Mouse (Mus musculus) limb, embryonic 11.5 days (tissue): Measurements from ENCODE around the gene Faxc. TPM values are rescaled to one million over a fixed set of nuclear protein-coding genes. Genes with fewer than 3 reads are reported as not detected.

ENCODE experiments used
- ATAC-seq: fragments of 200-750 bp; cut with Nextera tagmentation; 2 replicates; pipeline ENCODE4 v1.8.0; 2017; ENCODE audit warnings: low read depth; ENCODE audit not compliant: insufficient number of reproducible peaks, low FRiP score, low TSS enrichment
- DNase-seq: peaks from one replicate; pipeline ENCODE4 v3.0.0-alpha.2; 2015; ENCODE audit warnings: low spot score
- H3K27ac ChIP-seq: fragments of 300-500 bp; sonication (generic); replicated peaks from 2 replicates; pipeline ENCODE4 v1.5.1; 2014; ENCODE audit warnings: low read depth, mild to moderate bottlenecking, low read length
- H3K27me3 ChIP-seq: fragments of 300-500 bp; sonication (generic); 2 replicates; pipeline ENCODE4 v1.6.1; 2014; ENCODE audit warnings: mild to moderate bottlenecking, low read length, mixed read lengths; ENCODE audit not compliant: control insufficient read depth, insufficient read depth
- H3K36me3 ChIP-seq: fragments of 300-500 bp; sonication (generic); 2 replicates; pipeline ENCODE4 v1.6.1; 2014; ENCODE audit warnings: mild to moderate bottlenecking, low read length, moderate library complexity, mixed read lengths; ENCODE audit not compliant: control insufficient read depth, insufficient read depth
- H3K4me1 ChIP-seq: fragments of 300-500 bp; sonication (generic); 2 replicates; pipeline ENCODE4 v1.6.1; 2014; ENCODE audit warnings: low read length, mixed read lengths; ENCODE audit not compliant: control insufficient read depth, insufficient read depth
- H3K4me2 ChIP-seq: fragments of 300-500 bp; sonication (generic); 2 replicates; pipeline ENCODE4 v1.6.1; 2014; ENCODE audit warnings: low read depth, mild to moderate bottlenecking, moderate library complexity; ENCODE audit not compliant: severe bottlenecking
- H3K4me3 ChIP-seq: fragments of 300-500 bp; sonication (generic); 2 replicates; pipeline ENCODE4 v1.5.1; 2014; ENCODE audit warnings: low read depth, low read length
- H3K9ac ChIP-seq: fragments of 300-500 bp; sonication (generic); 2 replicates; pipeline ENCODE4 v1.6.1; 2014; ENCODE audit warnings: mild to moderate bottlenecking, low read length
- H3K9me3 ChIP-seq: fragments of 300-500 bp; sonication (generic); 2 replicates; pipeline ENCODE4 v1.6.1; 2016; ENCODE audit warnings: low read length; ENCODE audit not compliant: control insufficient read depth
- WGBS: fragments of 180-500 bp; shearing (Covaris S2); extraction: QIAGEN DNeasy Blood & Tissue Kit; methylation state at CpG from one replicate; pipeline ENCODE4 v1.1.7; 2014; 5-methylcytosine and 5-hydroxymethylcytosine counted together
- polyA plus RNA-seq: library from polyadenylated mRNA; unstranded; fragments of >200 nt; fragmentation: Nextera tagmentation; extraction: Ambion mirVana; gene quantifications from 2 replicates; pipeline ENCODE4 v1.2.1, GENCODE M21; 2014

Gene Faxc
- 11.3 and 14.9 TPM in 2 replicates for polyA plus RNA-seq

GRCm38 (mm10) chr4:21930971-21931771 lies at the start of gene Faxc:
Faxc (plus strand) TSS chr4:21931329.
- H3K9ac ChIP-seq = peak within 1 kb of the TSS; percentile 97
- H3K36me3 ChIP-seq = no peaks in the 10 kb centered on the region
- DNase-seq = peak; percentile 78
- H3K27me3 ChIP-seq = no peaks in the 10 kb centered on the region
- ATAC-seq = peak; percentile 85
- H3K4me1 ChIP-seq = no peaks in the 10 kb centered on the region
- peak within 1 kb of the TSS; percentile 73 for H3K27ac ChIP-seq
- under 1% methylated on average over 83 of the region's 83 CpGs for WGBS
- H3K9me3 ChIP-seq = no peaks in the 10 kb centered on the region
- peak within 1 kb of the TSS; percentile 67 for H3K4me2 ChIP-seq
- H3K4me3 ChIP-seq = peak within 1 kb of the TSS; percentile 68

- Histone ChIP-seq H3K4me3 (no peak overlapping the region), H3K4me2 (no peak overlapping the region), H3K4me1 (no peaks in the 10 kb centered on the region), H3K27ac (no peak overlapping the region), H3K36me3 (no peaks in the 10 kb centered on the region), H3K27me3 (no peaks in the 10 kb centered on the region), H3K9me3 (no peaks in the 10 kb centered on the region), H3K9ac (no peak overlapping the region)
- DNase-seq = no peak
- ATAC-seq = no peak
- WGBS = 91% methylated on average over 6 of the region's 6 CpGs
Measured at GRCm38 (mm10) chr4:21882806-21883205, 48.3 kb upstream of the Faxc start.

DNA sequence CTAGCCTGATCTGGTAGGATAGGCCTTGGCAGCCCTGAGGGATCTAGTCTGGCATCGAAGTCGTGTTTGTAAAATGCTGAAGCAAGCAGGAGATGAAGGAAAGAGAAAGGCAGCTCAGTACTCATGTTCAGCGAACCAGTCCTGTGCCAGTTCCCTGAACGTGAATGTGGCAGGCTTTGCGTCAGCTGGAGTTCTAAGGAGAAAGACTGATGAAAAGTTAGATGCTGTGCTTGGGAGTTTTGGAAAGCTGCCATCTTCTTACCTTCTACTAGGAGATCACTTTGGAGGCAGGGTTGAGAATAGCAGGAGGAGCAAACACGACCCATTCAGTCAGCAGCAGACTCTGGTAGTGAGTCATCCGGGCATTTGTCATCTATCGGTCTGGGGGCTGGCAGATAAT lies 45.3 kb upstream of the Faxc start:
- H3K4me2 ChIP-seq = no peak overlapping the region
- H3K9me3 ChIP-seq = no peaks in the 10 kb centered on the region
- H3K36me3 ChIP-seq = no peaks in the 10 kb centered on the region
- WGBS = 91% methylated on average over 8 of the region's 8 CpGs
- H3K27ac ChIP-seq = no peak overlapping the region
- ATAC-seq (no peak), DNase-seq (no peak)
- no peaks in the 10 kb centered on the region for H3K27me3 ChIP-seq
- H3K4me1 ChIP-seq = no peaks in the 10 kb centered on the region
- no peak overlapping the region for H3K4me3 ChIP-seq
- H3K9ac ChIP-seq = no peak overlapping the region

DNA sequence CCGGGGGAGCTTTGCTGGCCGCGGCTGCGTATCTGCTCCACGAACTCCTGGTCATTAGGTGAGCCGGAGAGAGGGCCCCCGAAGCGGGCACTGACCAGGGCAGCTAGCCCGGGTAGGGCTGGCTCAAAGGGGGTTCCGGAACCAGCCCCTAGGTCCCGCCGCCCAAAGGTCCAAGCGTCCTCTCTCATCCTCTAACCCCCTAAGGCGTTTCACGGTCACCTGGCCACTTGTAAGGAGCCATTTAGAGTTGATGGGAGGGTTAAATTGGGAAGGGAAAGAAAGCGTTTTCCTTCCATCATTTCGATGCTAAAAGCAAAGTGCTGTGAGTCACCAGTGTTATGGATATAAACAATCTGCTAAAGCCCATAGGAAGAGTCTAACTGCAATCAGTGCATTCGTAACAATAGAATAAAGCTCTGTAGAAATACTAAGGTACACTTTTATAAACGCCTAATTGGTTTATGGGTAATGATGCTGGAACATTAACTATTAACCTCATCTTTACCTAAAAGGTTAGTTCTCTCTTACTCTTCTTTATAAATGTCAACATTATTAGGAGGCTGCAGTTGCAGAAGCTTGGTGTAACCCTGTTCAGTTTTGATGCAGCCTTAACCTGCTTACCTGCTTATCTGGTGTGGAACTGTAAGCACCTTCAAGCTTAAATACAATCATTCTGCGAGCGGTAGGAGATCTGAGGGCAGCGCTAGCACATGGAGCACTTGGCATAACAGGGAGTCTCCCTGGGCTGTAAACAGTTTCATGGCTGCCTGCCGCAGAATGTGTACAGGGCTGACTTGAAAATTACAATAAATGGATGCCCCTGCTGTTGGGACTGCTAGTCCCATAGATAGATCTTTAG lies 872 bp downstream of the Faxc start:
- DNase-seq (no peak), ATAC-seq (peak; percentile 55; the same call in 1 of the 2 replicates)
- Histone ChIP-seq H3K27ac (peak overlapping the region; percentile 73; the same call in 1 of the 2 replicates), H3K36me3 (no peaks in the 10 kb centered on the region), H3K4me3 (peak overlapping the region; percentile 68), H3K9me3 (no peaks in the 10 kb centered on the region), H3K27me3 (no peaks in the 10 kb centered on the region), H3K9ac (peak overlapping the region; percentile 97), H3K4me2 (peak overlapping the region; percentile 67), H3K4me1 (no peaks in the 10 kb centered on the region)
- WGBS = 16% methylated on average over 23 of the region's 23 CpGs

DNA sequence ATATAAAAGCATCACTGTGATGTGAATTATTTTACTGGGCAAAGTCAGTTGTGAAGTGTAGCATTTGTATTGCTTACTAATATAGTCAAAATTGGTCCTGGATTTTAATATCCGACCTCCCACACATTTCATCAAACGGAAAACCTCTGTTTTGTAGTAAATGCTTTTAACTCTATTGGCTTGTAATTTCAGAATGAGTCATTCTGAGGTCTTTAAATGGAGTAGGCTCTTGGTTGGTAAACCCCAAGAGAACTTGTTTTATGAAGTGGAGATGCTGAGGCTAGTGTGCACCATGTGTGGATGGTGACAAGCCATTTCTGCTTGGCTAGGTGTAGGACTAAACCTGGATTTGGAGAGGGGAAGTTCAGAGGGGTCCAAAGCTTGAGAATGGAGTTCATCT lies 4.2 kb downstream of the Faxc start:
- Histone ChIP-seq H3K4me2 (no peak overlapping the region), H3K4me1 (no peaks in the 10 kb centered on the region)
- 88% methylated on average over 2 of the region's 2 CpGs for WGBS

DNA sequence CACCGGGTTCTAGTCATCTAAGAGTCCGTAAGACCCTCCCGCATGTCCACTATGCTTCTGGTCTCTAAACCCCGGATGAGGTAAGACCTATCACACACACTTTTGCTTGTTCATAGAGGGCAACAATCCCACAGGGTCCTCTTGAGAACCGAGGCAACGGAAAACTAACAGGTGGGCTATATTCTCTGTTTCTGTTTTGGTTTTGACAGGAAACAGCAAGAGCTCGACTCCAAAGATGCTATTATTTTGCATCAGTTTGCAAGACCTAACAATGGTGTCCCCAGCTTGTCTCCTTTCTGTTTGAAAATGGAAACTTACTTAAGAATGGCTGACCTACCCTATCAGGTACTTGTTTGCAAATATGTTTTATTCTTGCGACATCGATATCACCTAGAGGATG lies 5.3 kb downstream of the Faxc start:
- Histone ChIP-seq H3K36me3 (no peaks in the 10 kb centered on the region), H3K9ac (no peak overlapping the region), H3K4me3 (no peak overlapping the region), H3K27ac (no peak overlapping the region), H3K4me1 (no peaks in the 10 kb centered on the region), H3K4me2 (no peak overlapping the region), H3K9me3 (no peaks in the 10 kb centered on the region), H3K27me3 (no peaks in the 10 kb centered on the region)
- 94% methylated on average over 9 of the region's 9 CpGs for WGBS
- no peak for DNase-seq
- ATAC-seq = no peak

More for the DNA sequence above, 4.2 kb downstream of the Faxc start:
- ATAC-seq = no peak
- no peak overlapping the region for H3K27ac ChIP-seq
- no peaks in the 10 kb centered on the region for H3K9me3 ChIP-seq
- no peak overlapping the region for H3K4me3 ChIP-seq
- H3K36me3 ChIP-seq = no peaks in the 10 kb centered on the region
- no peak for DNase-seq
- H3K27me3 ChIP-seq = no peaks in the 10 kb centered on the region
- no peak overlapping the region for H3K9ac ChIP-seq

- Histone ChIP-seq H3K9ac (no peak overlapping the region), H3K27me3 (no peaks in the 10 kb centered on the region), H3K9me3 (no peaks in the 10 kb centered on the region), H3K27ac (no peak overlapping the region), H3K4me1 (no peaks in the 10 kb centered on the region), H3K4me3 (no peak overlapping the region), H3K4me2 (no peak overlapping the region), H3K36me3 (no peaks in the 10 kb centered on the region)
- 88% methylated on average over 8 of the region's 8 CpGs for WGBS
- DNase-seq (no peak), ATAC-seq (no peak)
Measured at GRCm38 (mm10) chr4:21937890-21938289, 6.8 kb downstream of the Faxc start.

DNA sequence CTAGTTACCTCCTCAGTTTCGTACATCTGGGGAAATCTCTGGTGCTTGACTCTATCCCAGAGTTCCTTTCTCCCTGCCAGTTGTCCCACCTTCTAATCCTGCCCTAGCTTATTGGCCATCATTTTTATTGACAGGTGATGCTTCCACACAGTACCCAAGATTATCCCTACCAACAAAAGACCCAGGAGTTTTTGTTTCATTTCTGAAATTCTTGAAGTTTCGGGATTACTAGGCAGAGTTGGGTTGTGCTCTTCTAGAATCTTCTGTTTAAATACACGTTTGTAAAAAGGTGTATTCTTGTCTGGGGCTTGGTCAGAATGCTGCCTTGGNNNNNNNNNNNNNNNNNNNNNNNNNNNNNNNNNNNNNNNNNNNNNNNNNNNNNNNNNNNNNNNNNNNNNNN lies 13.5 kb downstream of the Faxc start:
- Histone ChIP-seq H3K4me3 (no peak overlapping the region), H3K27ac (no peak overlapping the region), H3K9ac (no peak overlapping the region), H3K9me3 (no peaks in the 10 kb centered on the region), H3K4me1 (no peaks in the 10 kb centered on the region), H3K27me3 (no peaks in the 10 kb centered on the region), H3K4me2 (no peak overlapping the region), H3K36me3 (no peaks in the 10 kb centered on the region)
- ATAC-seq (no peak), DNase-seq (no peak)
- 91% methylated on average over 3 of the region's 3 CpGs for WGBS
